22 mouse cellular contexts compared by ENCODE assay signal in genomic region chr10:116175324-116175883, GRCm38 (mm10).
DNase-seq lines count a peak whose midpoint lies in the region; ATAC-seq and TF ChIP-seq lines count a peak whose summit lies in the region.
"Had no signal": no experiment of that assay in that cellular context is flagged by ENCODE, and none has a peak within 500 bp of the region (broad histone marks: within the 10 kb centered on the region; RNA-seq: fewer than 3 reads in every experiment).

No protein-coding gene starts in this region.

- ATAC-seq in hindbrain, embryonic 16.5 days = peak; percentile 20; the same call in 1 of the 2 replicates
- ATAC-seq in hindbrain, embryonic 14.5 days (ENCODE audit: low FRiP score) = no peak
- peak; percentile 58; the same call in 1 of the 2 replicates for ATAC-seq in intestine, embryonic 15.5 days
- ATAC-seq in stomach, postnatal 0 days (ENCODE audit: low FRiP score, low TSS enrichment) = peak; percentile 73

- no peak for DNase-seq in hindbrain, embryonic 14.5 days (ENCODE audit: low spot score)
- peak; percentile 49 for DNase-seq in urinary bladder, postnatal 14 days (ENCODE audit: low spot score)
- DNase-seq in urinary bladder, adult 2 months (ENCODE audit: low spot score) = no peak
- DNase-seq in stomach, postnatal 0 days (ENCODE audit: low spot score) = no peak
- no peak for DNase-seq in embryo, embryonic 11 days
- DNase-seq in gastrocnemius, adult 18-20 months (ENCODE audit: low spot score) = no peak
- DNase-seq: adrenal gland, postnatal 10 days; cerebellum, adult 11-12 months; cerebellum, postnatal 36 days; gastrocnemius, postnatal 10 days; heart, postnatal 10 days; kidney, postnatal 25 days; lung, adult 2 months; lung, postnatal 4 days; midbrain, embryonic 14.5 days; right cerebral cortex, adult 18-20 months; thymus, adult 2 months had no signal

- TF ChIP-seq EP300 in stomach, postnatal 0 days (optimal IDR thresholded peaks at IDR 0.05) = no peak

- no peak overlapping the region for H3K4me3 ChIP-seq in hindbrain, embryonic 16.5 days (ENCODE audit: low read length)
- H3K4me3 ChIP-seq in hindbrain, embryonic 14.5 days (replicated peaks; ENCODE audit: low read length) = no peak overlapping the region
- no peak overlapping the region for H3K4me3 ChIP-seq in intestine, embryonic 15.5 days (replicated peaks)
- H3K4me3 ChIP-seq in stomach, postnatal 0 days (ENCODE audit: low read depth, low read length) = no peak overlapping the region
- H3K4me3 ChIP-seq: embryonic facial prominence, embryonic 13.5 days; hindbrain, embryonic 15.5 days had no signal

- no peak overlapping the region for H3K27ac ChIP-seq in hindbrain, embryonic 16.5 days (ENCODE audit: low read depth, low read length)
- H3K27ac ChIP-seq in hindbrain, embryonic 14.5 days = no peak overlapping the region
- no peak overlapping the region for H3K27ac ChIP-seq in intestine, embryonic 15.5 days
- no peak overlapping the region for H3K27ac ChIP-seq in stomach, postnatal 0 days (replicated peaks)
- H3K27ac ChIP-seq: embryonic facial prominence, embryonic 13.5 days; hindbrain, embryonic 15.5 days had no signal

- H3K27me3 ChIP-seq in hindbrain, embryonic 16.5 days (replicated peaks; ENCODE audit: control insufficient read depth, insufficient read depth, low read length) = no peaks in the 10 kb centered on the region
- H3K27me3 ChIP-seq in hindbrain, embryonic 14.5 days (ENCODE audit: control insufficient read depth, insufficient read depth, low read length) = no peaks in the 10 kb centered on the region
- H3K27me3 ChIP-seq in intestine, embryonic 15.5 days (replicated peaks) = no peaks in the 10 kb centered on the region
- H3K27me3 ChIP-seq in stomach, postnatal 0 days (ENCODE audit: control insufficient read depth, insufficient read depth, low read length) = no peaks in the 10 kb centered on the region
- H3K27me3 ChIP-seq: embryonic facial prominence, embryonic 13.5 days; hindbrain, embryonic 15.5 days had no signal

- H3K9ac ChIP-seq in hindbrain, embryonic 16.5 days (ENCODE audit: low read depth, low read length) = no peak overlapping the region
- H3K9ac ChIP-seq in hindbrain, embryonic 14.5 days = no peak overlapping the region
- no peak overlapping the region for H3K9ac ChIP-seq in intestine, embryonic 15.5 days
- no peak overlapping the region for H3K9ac ChIP-seq in stomach, postnatal 0 days (ENCODE audit: low read length)
- H3K9ac ChIP-seq: embryonic facial prominence, embryonic 13.5 days; hindbrain, embryonic 15.5 days had no signal

- H3K4me1 ChIP-seq in hindbrain, embryonic 16.5 days (ENCODE audit: control insufficient read depth, insufficient read depth, low read depth, low read length) = peaks cover 4% of the 10 kb centered on the region
- 0 out of 2 replicates have a peak, but pooled peaks cover 3% of the 10 kb centered on the region for H3K4me1 ChIP-seq in hindbrain, embryonic 14.5 days (replicated peaks; ENCODE audit: control insufficient read depth, insufficient read depth, low read length)
- H3K4me1 ChIP-seq in intestine, embryonic 15.5 days (replicated peaks) = no peaks in the 10 kb centered on the region; the same call in 1 of the 2 replicates
- no peaks in the 10 kb centered on the region for H3K4me1 ChIP-seq in stomach, postnatal 0 days (replicated peaks; ENCODE audit: control insufficient read depth, insufficient read depth)

- 57% methylated on average over 10 of the region's 10 CpGs for WGBS in hindbrain, embryonic 16.5 days
- WGBS in hindbrain, embryonic 14.5 days = 59% methylated on average over 10 of the region's 10 CpGs
- 36% methylated on average over 10 of the region's 10 CpGs for WGBS in intestine, embryonic 15.5 days
- 35% methylated on average over 10 of the region's 10 CpGs for WGBS in stomach, postnatal 0 days

- H3K9me3 ChIP-seq in hindbrain, embryonic 16.5 days (ENCODE audit: control insufficient read depth, low read length) = no peaks in the 10 kb centered on the region
- H3K9me3 ChIP-seq in hindbrain, embryonic 14.5 days (ENCODE audit: control insufficient read depth, low read length) = no peaks in the 10 kb centered on the region
- H3K9me3 ChIP-seq in intestine, embryonic 15.5 days = no peaks in the 10 kb centered on the region
- H3K9me3 ChIP-seq in stomach, postnatal 0 days (ENCODE audit: control insufficient read depth, low read length) = no peaks in the 10 kb centered on the region
- H3K9me3 ChIP-seq: embryonic facial prominence, embryonic 13.5 days; hindbrain, embryonic 15.5 days had no signal

- TF ChIP-seq CTCF in stomach, postnatal 0 days (IDR thresholded peaks at IDR 0.05; ENCODE audit: low read depth) = no peak

- no peaks in the 10 kb centered on the region for H3K36me3 ChIP-seq in hindbrain, embryonic 16.5 days (ENCODE audit: control insufficient read depth, insufficient read depth, low read length)
- H3K36me3 ChIP-seq in hindbrain, embryonic 14.5 days (replicated peaks; ENCODE audit: control insufficient read depth, insufficient read depth) = no peaks in the 10 kb centered on the region
- no peaks in the 10 kb centered on the region for H3K36me3 ChIP-seq in intestine, embryonic 15.5 days
- no peaks in the 10 kb centered on the region for H3K36me3 ChIP-seq in stomach, postnatal 0 days (ENCODE audit: control insufficient read depth, insufficient read depth, low read length)
- H3K36me3 ChIP-seq: embryonic facial prominence, embryonic 13.5 days; hindbrain, embryonic 15.5 days had no signal

- H3K4me2 ChIP-seq in hindbrain, embryonic 16.5 days (ENCODE audit: low read length) = no peak overlapping the region
- no peak overlapping the region for H3K4me2 ChIP-seq in hindbrain, embryonic 14.5 days (replicated peaks)
- H3K4me2 ChIP-seq in intestine, embryonic 15.5 days (replicated peaks) = no peak overlapping the region
- H3K4me2 ChIP-seq in stomach, postnatal 0 days (replicated peaks; ENCODE audit: low read depth) = no peak overlapping the region
- H3K4me2 ChIP-seq: embryonic facial prominence, embryonic 13.5 days; hindbrain, embryonic 15.5 days; liver, embryonic 11.5 days had no signal
